Mouse (Mus musculus): ENCODE data around the gene Fkrp. TPM values are rescaled to one million over a fixed set of nuclear protein-coding genes. Genes with fewer than 3 reads are reported as not detected.

Gene Fkrp
- polyA plus RNA-seq, 1 experiment from 2014 or later: 21.4 TPM

DNA sequence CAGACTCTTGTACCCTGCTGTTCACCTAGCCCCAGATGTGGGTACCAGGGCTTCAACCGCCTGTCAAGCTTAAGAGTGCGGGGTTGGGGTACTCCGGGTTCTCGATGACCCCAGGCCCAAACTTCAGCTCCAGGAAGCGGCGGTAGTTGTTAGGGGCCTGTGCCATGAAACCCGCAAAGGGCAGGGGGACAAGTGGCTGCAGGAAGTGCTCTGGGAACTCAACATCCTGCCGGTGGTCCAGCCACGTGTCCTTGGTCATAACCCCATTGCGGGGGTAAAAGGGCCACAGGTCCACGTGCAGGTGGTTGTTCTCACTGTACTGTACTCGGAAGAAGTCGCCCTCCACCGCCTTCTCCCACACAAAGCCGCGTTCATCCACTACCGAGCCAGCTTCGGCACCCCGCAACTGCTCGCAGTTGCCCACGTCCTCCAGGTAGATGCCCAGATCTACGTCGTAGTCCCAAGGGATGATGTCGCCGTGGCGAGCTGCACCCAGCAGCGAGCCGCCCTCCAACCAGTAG is 6.1 kb downstream of the Fkrp start:
- H3K36me3 ChIP-seq (ENCODE audit: control insufficient read depth, insufficient read depth, low read length): 0 out of 2 replicates have a peak, but pooled peaks cover 10% of the 10 kb centered on the region
- peak overlapping the region; percentile 40 for H3K4me3 ChIP-seq (replicated peaks; ENCODE audit: low read length)
- H3K4me1 ChIP-seq (ENCODE audit: control insufficient read depth, insufficient read depth, low read length): peaks cover 11% of the 10 kb centered on the region
- no peak overlapping the region for H3K9ac ChIP-seq (ENCODE audit: low read length)
- H3K27ac ChIP-seq (ENCODE audit: low read length): no peak overlapping the region
- H3K9me3 ChIP-seq (replicated peaks; ENCODE audit: control insufficient read depth, low read length): no peaks in the 10 kb centered on the region
- no peak for ATAC-seq (ENCODE audit: insufficient read depth, low FRiP score)
- H3K4me2 ChIP-seq (ENCODE audit: low read depth, low read length): peak overlapping the region; percentile 67
- peaks cover 4% of the 10 kb centered on the region; the same call in 1 of the 2 replicates for H3K27me3 ChIP-seq (ENCODE audit: control insufficient read depth, insufficient read depth, low read length)
- WGBS: 68% methylated on average over 28 of the region's 28 CpGs

DNA sequence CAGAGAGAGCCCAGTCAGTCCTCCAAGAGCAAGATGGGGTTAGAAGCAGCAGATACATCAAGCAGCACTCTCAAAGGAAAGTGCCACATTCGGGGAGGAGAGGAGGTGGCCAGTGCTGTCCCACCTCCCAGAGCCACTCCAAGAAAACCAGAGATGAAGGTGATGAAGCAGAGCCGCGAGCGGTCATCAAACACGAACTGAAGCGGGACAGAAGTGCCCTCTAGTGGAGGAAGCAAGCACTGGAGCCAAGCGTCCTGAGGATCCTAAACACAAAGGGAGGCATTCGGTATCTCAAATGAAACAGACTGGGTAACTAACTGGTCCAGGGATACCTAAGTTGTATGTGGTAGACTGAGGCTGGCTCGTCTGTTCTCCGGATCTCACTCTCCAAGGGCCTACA is 6.8 kb downstream of the Fkrp start:
- 0 out of 2 replicates have a peak, but pooled peaks cover 10% of the 10 kb centered on the region for H3K36me3 ChIP-seq (ENCODE audit: control insufficient read depth, insufficient read depth, low read length)
- H3K4me2 ChIP-seq (ENCODE audit: low read depth, low read length): no peak overlapping the region
- WGBS: 25% methylated on average over 10 of the region's 10 CpGs
- no peak overlapping the region for H3K9ac ChIP-seq (ENCODE audit: low read length)
- no peak overlapping the region for H3K4me3 ChIP-seq (replicated peaks; ENCODE audit: low read length)
- no peak overlapping the region for H3K27ac ChIP-seq (ENCODE audit: low read length)
- H3K9me3 ChIP-seq (replicated peaks; ENCODE audit: control insufficient read depth, low read length): no peaks in the 10 kb centered on the region
- ATAC-seq (ENCODE audit: insufficient read depth, low FRiP score): 0 out of 2 replicates have a peak, but pooled peaks have one; percentile 17
- H3K4me1 ChIP-seq (ENCODE audit: control insufficient read depth, insufficient read depth, low read length): peaks cover 8% of the 10 kb centered on the region; the same call in 1 of the 2 replicates
- H3K27me3 ChIP-seq (ENCODE audit: control insufficient read depth, insufficient read depth, low read length): peaks cover 4% of the 10 kb centered on the region; the same call in 1 of the 2 replicates

DNA sequence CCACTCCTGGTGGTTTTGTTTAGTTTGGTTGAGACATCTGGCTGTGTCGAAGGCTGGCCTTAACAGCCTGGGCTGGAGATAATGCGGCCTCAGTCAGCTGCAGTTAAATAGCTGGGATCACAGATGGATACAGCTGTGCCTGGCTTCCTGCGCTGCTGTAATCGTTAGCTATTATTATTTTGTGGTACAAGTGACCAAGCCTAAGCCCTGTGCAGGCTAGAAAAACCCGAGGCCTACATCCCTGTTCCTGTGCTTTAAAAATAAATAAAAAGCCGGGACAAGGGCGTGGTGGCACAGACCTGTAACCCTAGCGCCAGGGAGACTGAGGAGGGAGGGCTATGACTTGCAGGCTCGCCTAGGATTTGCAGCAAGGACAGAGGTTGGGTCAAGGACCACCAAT is 7.9 kb downstream of the Fkrp start:
- Histone ChIP-seq H3K4me3 (replicated peaks; ENCODE audit: low read length) (no peak overlapping the region), H3K4me2 (ENCODE audit: low read depth, low read length) (no peak overlapping the region), H3K9me3 (replicated peaks; ENCODE audit: control insufficient read depth, low read length) (no peaks in the 10 kb centered on the region), H3K9ac (ENCODE audit: low read length) (no peak overlapping the region), H3K27ac (ENCODE audit: low read length) (peak overlapping the region; percentile 28; the same call in 1 of the 2 replicates), H3K27me3 (ENCODE audit: control insufficient read depth, insufficient read depth, low read length) (peaks cover 4% of the 10 kb centered on the region; the same call in 1 of the 2 replicates), H3K36me3 (ENCODE audit: control insufficient read depth, insufficient read depth, low read length) (0 out of 2 replicates have a peak, but pooled peaks cover 9% of the 10 kb centered on the region), H3K4me1 (ENCODE audit: control insufficient read depth, insufficient read depth, low read length) (peaks cover 8% of the 10 kb centered on the region; the same call in 1 of the 2 replicates)
- ATAC-seq (ENCODE audit: insufficient read depth, low FRiP score): peak; percentile 30; the same call in 1 of the 2 replicates
- WGBS: 55% methylated on average over 9 of the region's 9 CpGs

DNA sequence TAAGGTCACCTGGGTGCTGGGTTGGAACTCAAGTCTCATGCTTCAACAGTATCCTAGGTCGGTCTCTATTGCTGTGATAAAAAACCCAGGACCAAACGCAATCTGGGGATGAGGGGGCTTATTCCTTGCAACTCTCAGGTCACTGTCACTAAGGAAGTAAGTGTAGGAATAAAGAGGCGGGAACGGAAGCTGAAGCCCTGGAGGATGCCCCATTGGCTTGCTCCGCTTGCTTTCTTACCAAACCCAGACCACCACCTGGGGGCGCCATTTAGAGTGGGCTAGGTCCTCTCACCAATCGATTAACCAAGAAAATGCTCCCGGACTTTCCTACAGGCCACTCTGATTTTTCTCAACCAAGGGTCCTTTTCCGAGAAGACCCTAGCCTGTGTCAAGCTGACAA is 8.6 kb downstream of the Fkrp start:
- no peak for ATAC-seq (ENCODE audit: insufficient read depth, low FRiP score)
- Histone ChIP-seq H3K36me3 (ENCODE audit: control insufficient read depth, insufficient read depth, low read length) (0 out of 2 replicates have a peak, but pooled peaks cover 7% of the 10 kb centered on the region), H3K9ac (ENCODE audit: low read length) (no peak overlapping the region), H3K4me2 (ENCODE audit: low read depth, low read length) (no peak overlapping the region), H3K27me3 (ENCODE audit: control insufficient read depth, insufficient read depth, low read length) (peaks cover 4% of the 10 kb centered on the region; the same call in 1 of the 2 replicates), H3K4me3 (replicated peaks; ENCODE audit: low read length) (no peak overlapping the region), H3K27ac (ENCODE audit: low read length) (no peak overlapping the region), H3K4me1 (ENCODE audit: control insufficient read depth, insufficient read depth, low read length) (peaks cover 8% of the 10 kb centered on the region; the same call in 1 of the 2 replicates), H3K9me3 (replicated peaks; ENCODE audit: control insufficient read depth, low read length) (no peaks in the 10 kb centered on the region)
- 89% methylated on average over 9 of the region's 9 CpGs for WGBS

- H3K9me3 ChIP-seq (replicated peaks; ENCODE audit: control insufficient read depth, low read length): no peaks in the 10 kb centered on the region
- no peak overlapping the region for H3K27ac ChIP-seq (ENCODE audit: low read length)
- H3K27me3 ChIP-seq (ENCODE audit: control insufficient read depth, insufficient read depth, low read length): no peaks in the 10 kb centered on the region
- 33% methylated on average over 8 of the region's 8 CpGs for WGBS
- H3K9ac ChIP-seq (ENCODE audit: low read length): no peak overlapping the region
- no peak overlapping the region for H3K4me2 ChIP-seq (ENCODE audit: low read depth, low read length)
- no peak for ATAC-seq (ENCODE audit: insufficient read depth, low FRiP score)
- 0 out of 2 replicates have a peak, but pooled peaks cover 7% of the 10 kb centered on the region for H3K36me3 ChIP-seq (ENCODE audit: control insufficient read depth, insufficient read depth, low read length)
- no peak overlapping the region for H3K4me3 ChIP-seq (replicated peaks; ENCODE audit: low read length)
- H3K4me1 ChIP-seq (ENCODE audit: control insufficient read depth, insufficient read depth, low read length): 0 out of 2 replicates have a peak, but pooled peaks cover 1% of the 10 kb centered on the region
Measured at GRCm38 (mm10) chr7:16804409-16805028, 12.0 kb downstream of the Fkrp start.

- ATAC-seq (ENCODE audit: insufficient read depth, low FRiP score): no peak
- Histone ChIP-seq H3K36me3 (ENCODE audit: control insufficient read depth, insufficient read depth, low read length) (peaks cover 6% of the 10 kb centered on the region; the same call in 1 of the 2 replicates), H3K9ac (ENCODE audit: low read length) (no peak overlapping the region), H3K27me3 (ENCODE audit: control insufficient read depth, insufficient read depth, low read length) (no peaks in the 10 kb centered on the region), H3K4me3 (replicated peaks; ENCODE audit: low read length) (no peak overlapping the region), H3K4me1 (ENCODE audit: control insufficient read depth, insufficient read depth, low read length) (peaks cover 12% of the 10 kb centered on the region), H3K27ac (ENCODE audit: low read length) (no peak overlapping the region), H3K9me3 (replicated peaks; ENCODE audit: control insufficient read depth, low read length) (no peaks in the 10 kb centered on the region), H3K4me2 (ENCODE audit: low read depth, low read length) (no peak overlapping the region)
- 81% methylated on average over 5 of the region's 5 CpGs for WGBS
Measured at GRCm38 (mm10) chr7:16794886-16795285, 21.6 kb downstream of the Fkrp start.

DNA sequence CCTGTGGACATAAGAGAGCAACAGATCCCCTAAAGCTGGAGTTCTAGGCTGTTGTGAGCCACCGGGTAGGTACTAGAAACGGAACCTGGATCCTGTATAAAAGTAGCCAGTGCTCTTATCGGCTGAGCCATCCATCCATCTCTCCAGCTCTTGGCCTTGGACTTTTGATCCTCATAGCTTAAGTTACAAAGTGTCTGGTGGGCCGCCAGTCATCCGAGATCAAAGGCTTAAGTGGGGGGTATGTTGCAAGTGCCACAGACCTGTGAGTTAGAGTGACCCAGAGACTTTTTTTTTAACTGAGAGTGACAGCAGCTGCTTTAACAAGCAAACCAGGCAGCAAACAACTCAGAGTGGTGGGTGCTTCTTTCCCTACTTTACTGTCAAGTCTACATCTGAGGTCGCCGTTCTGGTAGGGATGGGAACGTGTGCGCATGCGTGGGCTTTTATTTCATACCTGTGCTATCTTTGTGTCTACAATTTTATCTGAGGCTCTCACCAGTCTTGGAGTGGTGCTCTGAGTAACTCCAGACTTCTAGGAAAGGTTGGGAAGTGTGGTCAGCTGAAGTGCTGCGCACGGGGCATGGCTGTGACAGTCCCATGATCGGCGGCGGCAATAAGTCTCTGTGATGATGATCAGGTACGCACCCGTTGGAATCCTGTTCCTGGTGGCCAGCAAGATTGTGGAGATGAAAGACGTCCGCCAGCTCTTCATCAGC is 23.4 kb downstream of the Fkrp start:
- WGBS: 75% methylated on average over 19 of the region's 19 CpGs
- ATAC-seq (ENCODE audit: insufficient read depth, low FRiP score): no peak

GRCm38 (mm10) chr7:16792316-16792715 is 24.2 kb downstream of the Fkrp start:
- Histone ChIP-seq H3K4me3 (replicated peaks; ENCODE audit: low read length) (no peak overlapping the region), H3K4me2 (ENCODE audit: low read depth, low read length) (no peak overlapping the region; the same call in 1 of the 2 replicates), H3K36me3 (ENCODE audit: control insufficient read depth, insufficient read depth, low read length) (peaks cover 6% of the 10 kb centered on the region; the same call in 1 of the 2 replicates), H3K27ac (ENCODE audit: low read length) (peak overlapping the region; percentile 71), H3K9me3 (replicated peaks; ENCODE audit: control insufficient read depth, low read length) (no peaks in the 10 kb centered on the region), H3K9ac (ENCODE audit: low read length) (no peak overlapping the region), H3K4me1 (ENCODE audit: control insufficient read depth, insufficient read depth, low read length) (peaks cover 12% of the 10 kb centered on the region), H3K27me3 (ENCODE audit: control insufficient read depth, insufficient read depth, low read length) (no peaks in the 10 kb centered on the region)
- WGBS: 21% methylated on average over 5 of the region's 5 CpGs
- ATAC-seq (ENCODE audit: insufficient read depth, low FRiP score): peak; percentile 83

More for the DNA sequence above, 23.4 kb downstream of the Fkrp start:
- no peak overlapping the region for H3K9ac ChIP-seq (ENCODE audit: low read length)
- H3K27me3 ChIP-seq (ENCODE audit: control insufficient read depth, insufficient read depth, low read length): no peaks in the 10 kb centered on the region
- H3K27ac ChIP-seq (ENCODE audit: low read length): peak overlapping the region; percentile 71
- peaks cover 9% of the 10 kb centered on the region; the same call in 1 of the 2 replicates for H3K36me3 ChIP-seq (ENCODE audit: control insufficient read depth, insufficient read depth, low read length)
- peaks cover 12% of the 10 kb centered on the region for H3K4me1 ChIP-seq (ENCODE audit: control insufficient read depth, insufficient read depth, low read length)
- H3K4me3 ChIP-seq (replicated peaks; ENCODE audit: low read length): no peak overlapping the region
- H3K9me3 ChIP-seq (replicated peaks; ENCODE audit: control insufficient read depth, low read length): no peaks in the 10 kb centered on the region
- no peak overlapping the region for H3K4me2 ChIP-seq (ENCODE audit: low read depth, low read length)
